In the genomic region with DNA sequence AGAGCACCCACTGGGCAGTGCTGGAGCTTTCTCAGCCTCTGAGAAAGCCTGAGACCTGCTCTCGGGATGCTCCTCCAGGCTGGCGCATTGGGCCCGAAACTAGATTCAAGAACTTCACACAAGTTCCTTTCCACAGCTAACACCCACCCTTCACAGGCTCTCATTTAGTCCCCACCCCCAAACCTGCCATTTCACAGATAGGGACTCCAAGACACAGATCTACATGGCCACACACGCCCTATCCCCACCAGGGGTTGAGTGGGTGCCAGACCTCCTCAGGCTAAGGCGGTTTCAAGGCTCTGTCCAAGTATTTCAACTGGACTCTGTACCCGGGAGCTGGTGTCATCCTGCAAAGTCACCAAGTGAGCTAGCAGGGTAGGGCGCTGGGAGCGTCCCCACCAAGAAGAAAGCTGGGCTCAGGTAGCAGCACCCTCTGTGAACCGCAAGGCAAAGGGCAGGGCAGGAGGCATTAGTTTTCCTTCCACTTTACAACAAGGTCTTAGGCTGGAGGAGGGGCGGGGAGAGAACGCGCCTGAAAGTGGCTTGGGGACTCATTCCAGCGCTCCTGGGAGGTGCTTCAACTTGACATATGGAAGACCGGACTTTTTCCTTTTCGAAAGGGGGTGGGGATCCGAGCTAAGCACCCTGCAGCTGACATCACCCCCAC, we compare ENCODE assay signal across 8 mouse cellular contexts. TPM values are rescaled to one million over a fixed set of nuclear protein-coding genes. Genes with fewer than 3 reads are reported as not detected.
A peak's percentile ranks its signal among the peaks of the same experiment; 100 is the strongest.
DNase-seq lines count a peak whose midpoint lies in the region; ATAC-seq and TF ChIP-seq lines count a peak whose summit lies in the region.

No protein-coding gene starts in this region.

- peaks cover 39% of the 10 kb centered on the region for H3K4me1 ChIP-seq in forebrain, embryonic 10.5 days
- peaks cover 5% of the 10 kb centered on the region; the same call in 1 of the 2 replicates for H3K4me1 ChIP-seq in lung, embryonic 14.5 days (ENCODE audit: insufficient read depth)
- peaks cover 25% of the 10 kb centered on the region for H3K4me1 ChIP-seq in olfactory bulb, adult 2 months (ENCODE audit: control insufficient read depth, insufficient read depth, low read length)

- ATAC-seq in lung, embryonic 14.5 days (ENCODE audit: insufficient read depth): no peak

- no peak for TF ChIP-seq POLR2A in olfactory bulb, adult 2 months (IDR thresholded peaks at IDR 0.05; ENCODE audit: insufficient read depth, low read depth, low read length)

- intact Hi-C loops in left cerebral cortex, adult 2 months (cut with DNase I): no loop called here
- intact Hi-C loops in left cerebral cortex, postnatal 14 days (cut with DNase I): no loop called here

- 18% methylated on average over 16 of the region's 16 CpGs for WGBS in forebrain, embryonic 10.5 days
- 17% methylated on average over 16 of the region's 16 CpGs for WGBS in lung, embryonic 14.5 days
- WGBS in olfactory bulb, adult 2 months: 12% methylated on average over 16 of the region's 16 CpGs

- peak overlapping the region; percentile 95 for H3K4me2 ChIP-seq in lung, embryonic 14.5 days

- H3K9ac ChIP-seq in lung, embryonic 14.5 days: peak overlapping the region; percentile 69

- peaks cover 16% of the 10 kb centered on the region for H3K27me3 ChIP-seq in forebrain, embryonic 10.5 days (ENCODE audit: poor library complexity, severe bottlenecking)
- H3K27me3 ChIP-seq in lung, embryonic 14.5 days (ENCODE audit: insufficient read depth, low read length): no peaks in the 10 kb centered on the region

- H3K27ac ChIP-seq in left cerebral cortex, adult 2 months: peak overlapping the region; percentile 24
- peak overlapping the region; percentile 89 for H3K27ac ChIP-seq in forebrain, embryonic 10.5 days
- no peak overlapping the region for H3K27ac ChIP-seq in lung, embryonic 14.5 days (ENCODE audit: low read depth)
- no peak overlapping the region for H3K27ac ChIP-seq in olfactory bulb, adult 2 months (ENCODE audit: insufficient read depth, low read depth, low read length)

- DNase-seq in left cerebral cortex, adult 2 months (ENCODE audit: extremely low spot score in 1 of 2, low spot score in 2 of 2): no peak
- no peak for DNase-seq in left cerebral cortex, postnatal 14 days (ENCODE audit: low spot score in 2 of 2)
- DNase-seq in forebrain, embryonic 10.5 days (ENCODE audit: extremely low spot score, low spot score): no peak
- peak; percentile 62 for DNase-seq in kidney, adult 18-20 months
- DNase-seq in lung, embryonic 14.5 days: peak; percentile 44
- DNase-seq in ovary, postnatal 14 days (ENCODE audit: low spot score): no peak
- no peak for DNase-seq in layer of hippocampus, adult 18-20 months (ENCODE audit: low spot score in 2 of 2)

- no peak for TF ChIP-seq CTCF in left cerebral cortex, adult 2 months (IDR thresholded peaks at IDR 0.05)
- TF ChIP-seq CTCF in lung, embryonic 14.5 days (IDR thresholded peaks at IDR 0.05; ENCODE audit: low read depth): no peak
- TF ChIP-seq CTCF in olfactory bulb, adult 2 months (IDR thresholded peaks at IDR 0.05; ENCODE audit: insufficient read depth, low read depth, low read length): no peak

- no peaks in the 10 kb centered on the region for H3K36me3 ChIP-seq in forebrain, embryonic 10.5 days (replicated peaks)
- no peaks in the 10 kb centered on the region for H3K36me3 ChIP-seq in lung, embryonic 14.5 days (ENCODE audit: insufficient read depth)

- no peaks in the 10 kb centered on the region for H3K9me3 ChIP-seq in forebrain, embryonic 10.5 days
- no peaks in the 10 kb centered on the region for H3K9me3 ChIP-seq in lung, embryonic 14.5 days (ENCODE audit: low read depth, low read length)

- peak overlapping the region; percentile 95 for H3K4me3 ChIP-seq in left cerebral cortex, adult 2 months
- peak overlapping the region; percentile 78 for H3K4me3 ChIP-seq in forebrain, embryonic 10.5 days
- peak overlapping the region; percentile 69 for H3K4me3 ChIP-seq in lung, embryonic 14.5 days (ENCODE audit: low read depth, low read length)
- peak overlapping the region; percentile 83 for H3K4me3 ChIP-seq in olfactory bulb, adult 2 months (ENCODE audit: insufficient read depth, low read depth, low read length)

RNA-seq across cellular contexts. Expression of a gene that starts 1.0 kb away (rescaled TPM):
- 10 to 100 TPM; 21.8 to 22.4 TPM for total RNA-seq in left cerebral cortex, adult 2 months (2021)
- 10 to 100 TPM; 32.1 to 39.2 TPM for total RNA-seq in left cerebral cortex, postnatal 14 days (2021)
- 86.9 and 88.8 TPM in 2 replicates for polyA plus RNA-seq in forebrain, embryonic 10.5 days (2016; fragmentation: Nextera tagmentation; extraction: Ambion mirVana)
- polyA plus RNA-seq in lung, embryonic 14.5 days (2014; fragmentation: Nextera tagmentation; extraction: Ambion mirVana): 71.1 and 74.8 TPM in 2 replicates
- not detected in 2 replicates for polyA plus RNA-seq in olfactory bulb, adult 2 months (2012; ENCODE audit: insufficient read depth, insufficient read length, low replicate concordance, missing spikeins)
- total RNA-seq in layer of hippocampus, adult 18-20 months (2021): 10 to 100 TPM; 29.8 to 30.7 TPM

RNA-seq across cellular contexts. Expression of a gene that starts 17.7 kb away (rescaled TPM):
- total RNA-seq in left cerebral cortex, adult 2 months (2021): 10 to 100 TPM; 13.9 to 15.6 TPM
- 10 to 100 TPM; 11.9 to 12.3 TPM for total RNA-seq in left cerebral cortex, postnatal 14 days (2021)
- 20.9 and 22.6 TPM in 2 replicates for polyA plus RNA-seq in forebrain, embryonic 10.5 days (2016; fragmentation: Nextera tagmentation; extraction: Ambion mirVana)
- 13.1 and 14.8 TPM in 2 replicates for polyA plus RNA-seq in lung, embryonic 14.5 days (2014; fragmentation: Nextera tagmentation; extraction: Ambion mirVana)
- polyA plus RNA-seq in olfactory bulb, adult 2 months (2012; ENCODE audit: insufficient read depth, insufficient read length, low replicate concordance, missing spikeins): not detected in 2 replicates
- total RNA-seq in layer of hippocampus, adult 18-20 months (2021): 10 to 100 TPM; 13.0 to 13.3 TPM

RNA-seq across cellular contexts. Expression of a gene that starts 31.6 kb away (rescaled TPM):
- 1 to 10 TPM; 1.8 to 2.2 TPM for total RNA-seq in left cerebral cortex, adult 2 months (2021)
- 1 to 10 TPM; 2.0 to 2.2 TPM for total RNA-seq in left cerebral cortex, postnatal 14 days (2021)
- polyA plus RNA-seq in forebrain, embryonic 10.5 days (2016; fragmentation: Nextera tagmentation; extraction: Ambion mirVana): 0.17 and 0.31 TPM in 2 replicates
- 1.0 and 1.6 TPM in 2 replicates for polyA plus RNA-seq in lung, embryonic 14.5 days (2014; fragmentation: Nextera tagmentation; extraction: Ambion mirVana)
- not detected in 2 replicates for polyA plus RNA-seq in olfactory bulb, adult 2 months (2012; ENCODE audit: insufficient read depth, insufficient read length, low replicate concordance, missing spikeins)
- total RNA-seq in layer of hippocampus, adult 18-20 months (2021): 1 to 10 TPM; 1.3 to 2.6 TPM

Comparison
In these comparisons a context has a peak if more than half of its experiments do, and no peak if none do; other contexts are left out.
1. DNase-seq: peak in kidney, adult 18-20 months (single experiment) and lung, embryonic 14.5 days (single experiment); none in left cerebral cortex, adult 2 months (0 of 2), left cerebral cortex, postnatal 14 days (0 of 2), forebrain, embryonic 10.5 days (single experiment), ovary, postnatal 14 days (single experiment) and layer of hippocampus, adult 18-20 months (0 of 2).
2. H3K27ac ChIP-seq: peak in left cerebral cortex, adult 2 months (single experiment) and forebrain, embryonic 10.5 days (single experiment); none in lung, embryonic 14.5 days (single experiment) and olfactory bulb, adult 2 months (single experiment).
3. Peak in every context shown above with its lines, with median percentiles within 50 percentile points of each other: H3K4me3 ChIP-seq.